In the genomic region with DNA sequence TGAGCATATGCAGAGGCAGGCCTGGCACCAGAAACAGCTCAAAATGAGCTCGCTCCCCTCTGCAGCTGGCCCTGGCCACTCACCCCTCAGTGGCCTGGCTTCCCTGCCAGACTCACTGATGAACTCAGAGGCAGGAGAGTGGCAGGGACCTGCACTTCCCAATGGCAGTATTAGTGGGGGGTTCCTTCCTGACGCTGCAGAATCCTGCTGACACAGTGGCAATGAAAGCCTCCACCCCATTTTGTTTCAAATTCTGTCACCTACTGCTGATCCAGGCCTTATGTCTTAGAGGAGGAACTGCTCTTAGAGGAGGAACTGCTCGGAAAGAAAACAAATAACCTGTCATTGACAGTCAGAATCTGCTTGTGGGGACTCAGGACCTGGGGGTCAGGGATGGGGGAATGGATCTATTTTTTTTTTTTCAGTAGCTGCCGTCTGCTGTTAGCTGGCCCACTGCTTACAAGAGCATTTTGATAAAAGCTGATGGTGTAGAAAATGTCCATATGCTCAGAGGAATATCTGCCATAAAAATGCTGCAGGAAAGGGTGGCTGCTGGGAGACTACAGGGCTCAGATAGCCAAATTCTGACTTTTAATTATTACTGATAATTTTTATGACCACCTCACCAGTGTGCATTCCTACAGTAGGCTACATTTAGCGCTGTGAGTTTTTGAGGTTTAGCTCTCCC, we compare ENCODE assay signal across 10 mouse cellular contexts. TPM values are rescaled to one million over a fixed set of nuclear protein-coding genes. Genes with fewer than 3 reads are reported as not detected.
DNase-seq lines count a peak whose midpoint lies in the region; ATAC-seq lines count a peak whose summit lies in the region.
"Had no signal": no experiment of that assay in that cellular context is flagged by ENCODE, and none has a peak within 500 bp of the region (broad histone marks: within the 10 kb centered on the region; RNA-seq: fewer than 3 reads in every experiment).

No protein-coding gene starts in this region.

- peak overlapping the region; percentile 50; the same call in 1 of the 2 replicates for H3K27ac ChIP-seq in kidney, embryonic 16.5 days (ENCODE audit: low read length)
- peak overlapping the region; percentile 83 for H3K27ac ChIP-seq in limb, embryonic 15.5 days

- no peak for ATAC-seq in kidney, embryonic 16.5 days (ENCODE audit: low FRiP score, low TSS enrichment)
- ATAC-seq in limb, embryonic 15.5 days (ENCODE audit: insufficient number of reproducible peaks, low FRiP score, low TSS enrichment, low read depth): no peak

- H3K9ac ChIP-seq in kidney, embryonic 16.5 days (replicated peaks; ENCODE audit: low read length): no peak overlapping the region
- no peak overlapping the region for H3K9ac ChIP-seq in limb, embryonic 15.5 days

- peaks cover 67% of the 10 kb centered on the region for H3K4me1 ChIP-seq in kidney, embryonic 16.5 days (ENCODE audit: insufficient read depth, low read length)
- H3K4me1 ChIP-seq in limb, embryonic 15.5 days: peaks cover 56% of the 10 kb centered on the region

- H3K27me3 ChIP-seq in kidney, embryonic 16.5 days (ENCODE audit: insufficient read depth, low read length): no peaks in the 10 kb centered on the region
- H3K27me3 ChIP-seq in limb, embryonic 15.5 days: no peaks in the 10 kb centered on the region

- H3K4me2 ChIP-seq in kidney, embryonic 16.5 days (replicated peaks; ENCODE audit: low read depth, low read length): no peak overlapping the region
- no peak overlapping the region for H3K4me2 ChIP-seq in limb, embryonic 15.5 days

- 44% methylated on average over 5 of the region's 5 CpGs for WGBS in kidney, embryonic 16.5 days
- WGBS in limb, embryonic 15.5 days: 54% methylated on average over 5 of the region's 5 CpGs

- peaks cover 9% of the 10 kb centered on the region for H3K36me3 ChIP-seq in kidney, embryonic 16.5 days (ENCODE audit: insufficient read depth, low read length)
- peaks cover 19% of the 10 kb centered on the region for H3K36me3 ChIP-seq in limb, embryonic 15.5 days

- no peaks in the 10 kb centered on the region for H3K9me3 ChIP-seq in kidney, embryonic 16.5 days (ENCODE audit: low read length)
- no peaks in the 10 kb centered on the region for H3K9me3 ChIP-seq in limb, embryonic 15.5 days

- peak; percentile 33 for DNase-seq in adrenal gland, postnatal 10 days
- no peak for DNase-seq in adrenal gland, adult 2 months
- no peak for DNase-seq in kidney, adult 9 months
- peak; percentile 63 for DNase-seq in cerebellum, adult 8-10 months
- DNase-seq in spleen, postnatal 4 days (ENCODE audit: low spot score in 2 of 2): no peak
- DNase-seq in spleen, adult 18-20 months: no peak

- H3K4me3 ChIP-seq in kidney, embryonic 16.5 days (ENCODE audit: low read length): no peak overlapping the region
- H3K4me3 ChIP-seq in limb, embryonic 15.5 days: no peak overlapping the region

RNA-seq across cellular contexts. Expression of gene Akt2, which starts 13.5 kb away (rescaled TPM):
- 100 to 1,000 TPM; 237 to 317 TPM for total RNA-seq in adrenal gland, postnatal 10 days (2021)
- total RNA-seq in adrenal gland, adult 2 months (2021): 100 to 1,000 TPM; 219 to 227 TPM
- 128 and 143 TPM in 2 replicates for polyA plus RNA-seq in adrenal gland, adult 2 months (2012; rRNA removed)
- polyA plus RNA-seq in kidney, embryonic 16.5 days (2015; fragmentation: Nextera tagmentation; extraction: Ambion mirVana): 110 and 112 TPM in 2 replicates
- polyA plus RNA-seq in limb, embryonic 15.5 days (2015; fragmentation: Nextera tagmentation; extraction: Ambion mirVana): 108 and 127 TPM in 2 replicates

RNA-seq across cellular contexts. Expression of gene Ttc9b, which starts 48.9 kb away (rescaled TPM):
- under 1 TPM; 0.51 to 0.88 TPM for total RNA-seq in adrenal gland, postnatal 10 days (2021)
- total RNA-seq in adrenal gland, adult 2 months (2021): not detected
- polyA plus RNA-seq in adrenal gland, adult 2 months (2012; rRNA removed): 0.06 and 0.48 TPM in 2 replicates
- 0.11 and 0.41 TPM in 2 replicates for polyA plus RNA-seq in kidney, embryonic 16.5 days (2015; fragmentation: Nextera tagmentation; extraction: Ambion mirVana)
- 0.20 TPM in 1 of 2 replicates, not detected in the other for polyA plus RNA-seq in limb, embryonic 15.5 days (2015; fragmentation: Nextera tagmentation; extraction: Ambion mirVana)
- total RNA-seq: gastrocnemius, postnatal 4 days; neutrophil, adult 5-6 weeks had no signal

RNA-seq across cellular contexts. Expression of gene 2310022A10Rik, which starts 51.8 kb away (rescaled TPM):
- 10 to 100 TPM; 14.7 to 25.1 TPM for total RNA-seq in adrenal gland, postnatal 10 days (2021)
- 10 to 100 TPM; 12.8 to 15.9 TPM for total RNA-seq in adrenal gland, adult 2 months (2021)
- 22.5 and 27.7 TPM in 2 replicates for polyA plus RNA-seq in adrenal gland, adult 2 months (2012; rRNA removed)
- 25.1 and 30.4 TPM in 2 replicates for polyA plus RNA-seq in kidney, embryonic 16.5 days (2015; fragmentation: Nextera tagmentation; extraction: Ambion mirVana)
- polyA plus RNA-seq in limb, embryonic 15.5 days (2015; fragmentation: Nextera tagmentation; extraction: Ambion mirVana): 32.9 and 39.3 TPM in 2 replicates

RNA-seq across cellular contexts. Expression of gene Pld3, which starts 51.8 kb away (rescaled TPM):
- 10 to 100 TPM; 84.0 to 86.6 TPM for total RNA-seq in adrenal gland, postnatal 10 days (2021)
- total RNA-seq in adrenal gland, adult 2 months (2021): 100 to 1,000 TPM; 111 to 179 TPM
- polyA plus RNA-seq in adrenal gland, adult 2 months (2012; rRNA removed): 202 and 253 TPM in 2 replicates
- 121 and 122 TPM in 2 replicates for polyA plus RNA-seq in kidney, embryonic 16.5 days (2015; fragmentation: Nextera tagmentation; extraction: Ambion mirVana)
- 134 and 140 TPM in 2 replicates for polyA plus RNA-seq in limb, embryonic 15.5 days (2015; fragmentation: Nextera tagmentation; extraction: Ambion mirVana)

Comparison
In these comparisons a context has a peak if more than half of its experiments do, and no peak if none do; other contexts are left out.
1. DNase-seq: peak in adrenal gland, postnatal 10 days (single experiment) and cerebellum, adult 8-10 months (single experiment); none in adrenal gland, adult 2 months (single experiment), kidney, adult 9 months (single experiment), spleen, postnatal 4 days (0 of 2) and spleen, adult 18-20 months (0 of 2).